Mouse (Mus musculus) thymus, adult 2 months (tissue): Measurements from ENCODE around the gene Kiss1r.

Source experiments
- CTCF ChIP-seq: fragments of 200-500 bp; IDR thresholded peaks from 2 replicates; pipeline ENCODE4 v1.5.1; 2012; ENCODE audit warnings: mild to moderate bottlenecking, control low read depth, low read length, moderate library complexity, borderline replicate concordance; ENCODE audit not compliant: control insufficient read depth, poor library complexity, insufficient read depth; ENCODE audit errors: extremely low read depth
- POLR2A ChIP-seq: fragments of 200-500 bp; IDR thresholded peaks from 2 replicates; pipeline ENCODE4 v1.6.1; 2012; ENCODE audit warnings: mild to moderate bottlenecking, low read length, control low read depth, moderate library complexity; ENCODE audit not compliant: control insufficient read depth, poor library complexity, insufficient read depth; ENCODE audit errors: extremely low read depth

DNA sequence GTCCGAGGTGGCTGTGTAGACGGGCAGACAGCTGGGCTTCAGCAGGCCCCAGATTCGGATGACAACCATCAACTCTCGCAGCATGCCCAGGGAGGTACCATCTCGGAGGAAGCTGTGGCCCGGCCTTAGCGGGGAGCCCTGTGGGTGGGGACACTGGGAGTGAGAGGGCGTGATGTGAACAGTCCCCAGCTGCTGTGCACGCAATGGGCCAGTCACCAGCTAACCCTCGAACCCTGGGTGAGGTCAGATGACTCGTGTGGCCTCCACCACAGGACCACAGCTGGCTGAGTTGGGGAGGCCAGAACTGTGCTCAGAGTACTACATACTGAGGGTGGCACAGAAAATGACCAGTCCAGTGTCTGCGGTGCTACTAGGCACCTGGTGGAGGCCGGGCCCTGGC, 20.0 kb upstream of the Kiss1r start:
- TF ChIP-seq CTCF: no peak
- no peak for TF ChIP-seq POLR2A
